Comparison of ENCODE assay signal across 8 mouse cellular contexts in genomic region chr2:118372561-118372900, GRCm38 (mm10). TPM values are rescaled to one million over a fixed set of nuclear protein-coding genes. Genes with fewer than 3 reads are reported as not detected.
A peak's percentile ranks its signal among the peaks of the same experiment; 100 is the strongest.
DNase-seq lines count a peak whose midpoint lies in the region; ATAC-seq and TF ChIP-seq lines count a peak whose summit lies in the region.

No protein-coding gene starts in this region.

- WGBS in heart, embryonic 10.5 days = 12% methylated on average over 11 of the region's 11 CpGs
- 7% methylated on average over 11 of the region's 11 CpGs for WGBS in forebrain, embryonic 16.5 days
- WGBS in liver, embryonic 16.5 days (ENCODE audit: insufficient replicate concordance) = 10% methylated on average over 11 of the region's 11 CpGs

- no peak for ATAC-seq in forebrain, embryonic 16.5 days
- no peak for ATAC-seq in liver, embryonic 16.5 days (ENCODE audit: low read depth)

- no peak overlapping the region for H3K27ac ChIP-seq in heart, embryonic 10.5 days
- H3K27ac ChIP-seq in forebrain, embryonic 16.5 days (ENCODE audit: low read length) = no peak overlapping the region
- H3K27ac ChIP-seq in liver, embryonic 16.5 days (ENCODE audit: low read length) = no peak overlapping the region

- no peak for TF ChIP-seq CTCF in E14TG2a.4 (conservative IDR thresholded peaks at IDR 0.05; ENCODE audit: low read length)

- peak overlapping the region; percentile 68 for H3K4me3 ChIP-seq in heart, embryonic 10.5 days
- H3K4me3 ChIP-seq in E14TG2a.4 (replicated peaks; ENCODE audit: low read length) = peak overlapping the region; percentile 76
- peak overlapping the region; percentile 55 for H3K4me3 ChIP-seq in forebrain, embryonic 16.5 days (replicated peaks; ENCODE audit: low read length)
- H3K4me3 ChIP-seq in liver, embryonic 16.5 days (ENCODE audit: low read depth, low read length) = peak overlapping the region; percentile 55

- peaks cover 55% of the 10 kb centered on the region for H3K27me3 ChIP-seq in heart, embryonic 10.5 days (ENCODE audit: insufficient read depth, poor library complexity, severe bottlenecking)
- H3K27me3 ChIP-seq in E14TG2a.4 (ENCODE audit: insufficient read depth, low read length) = peaks cover 66% of the 10 kb centered on the region
- H3K27me3 ChIP-seq in forebrain, embryonic 16.5 days (replicated peaks; ENCODE audit: control insufficient read depth, insufficient read depth, low read length) = 0 out of 2 replicates have a peak, but pooled peaks cover 7% of the 10 kb centered on the region
- peaks cover 29% of the 10 kb centered on the region for H3K27me3 ChIP-seq in liver, embryonic 16.5 days (ENCODE audit: control insufficient read depth, insufficient read depth, low read depth, low read length)

- peak overlapping the region; percentile 71 for H3K9ac ChIP-seq in forebrain, embryonic 16.5 days (replicated peaks; ENCODE audit: low read depth, low read length)
- H3K9ac ChIP-seq in liver, embryonic 16.5 days (ENCODE audit: low read depth, low read length) = 0 out of 2 replicates have a peak overlapping the region, but pooled peaks have one; percentile 5

- no peaks in the 10 kb centered on the region for H3K9me3 ChIP-seq in heart, embryonic 10.5 days
- H3K9me3 ChIP-seq in E14TG2a.4 (ENCODE audit: low read length) = no peaks in the 10 kb centered on the region
- no peaks in the 10 kb centered on the region for H3K9me3 ChIP-seq in forebrain, embryonic 16.5 days (ENCODE audit: control insufficient read depth, low read length)
- H3K9me3 ChIP-seq in liver, embryonic 16.5 days (replicated peaks; ENCODE audit: control insufficient read depth, low read length) = no peaks in the 10 kb centered on the region

- peak overlapping the region; percentile 94 for H3K4me2 ChIP-seq in forebrain, embryonic 16.5 days (ENCODE audit: low read length)
- H3K4me2 ChIP-seq in liver, embryonic 16.5 days (ENCODE audit: low read depth, low read length) = peak overlapping the region; percentile 78

- H3K4me1 ChIP-seq in heart, embryonic 10.5 days = peaks cover 17% of the 10 kb centered on the region
- H3K4me1 ChIP-seq in E14TG2a.4 (replicated peaks; ENCODE audit: low read depth, low read length) = peaks cover 4% of the 10 kb centered on the region
- peaks cover 9% of the 10 kb centered on the region for H3K4me1 ChIP-seq in forebrain, embryonic 16.5 days (replicated peaks; ENCODE audit: control insufficient read depth, insufficient read depth, low read length)
- peaks cover 9% of the 10 kb centered on the region for H3K4me1 ChIP-seq in liver, embryonic 16.5 days (ENCODE audit: control insufficient read depth, low read depth, low read length)

- no peaks in the 10 kb centered on the region for H3K36me3 ChIP-seq in heart, embryonic 10.5 days
- H3K36me3 ChIP-seq in E14TG2a.4 (ENCODE audit: insufficient read depth, low read length) = no peaks in the 10 kb centered on the region
- H3K36me3 ChIP-seq in forebrain, embryonic 16.5 days (ENCODE audit: control insufficient read depth, insufficient read depth) = no peaks in the 10 kb centered on the region
- no peaks in the 10 kb centered on the region for H3K36me3 ChIP-seq in liver, embryonic 16.5 days (ENCODE audit: control insufficient read depth, insufficient read depth)

- DNase-seq in heart, embryonic 10.5 days (ENCODE audit: low spot score) = no peak
- DNase-seq in heart, adult 11 months = no peak
- no peak for DNase-seq in adrenal gland, adult 2 months
- no peak for DNase-seq in cerebellum, adult 18-20 months
- DNase-seq in adrenal gland, postnatal 36 days = no peak

RNA-seq across cellular contexts. Expression of gene Gpr176, which starts 0.7 kb away (rescaled TPM):
- polyA plus RNA-seq in heart, embryonic 10.5 days (2016; fragmentation: Nextera tagmentation; extraction: Ambion mirVana) = 0.39 TPM in 1 of 2 replicates, not detected in the other
- polyA plus RNA-seq in forebrain, embryonic 16.5 days (2015; fragmentation: Nextera tagmentation; extraction: Ambion mirVana) = 5.4 and 6.2 TPM in 2 replicates
- 0.09 and 0.11 TPM in 2 replicates for polyA plus RNA-seq in liver, embryonic 16.5 days (2015; fragmentation: Nextera tagmentation; extraction: Ambion mirVana)
- 1 to 10 TPM; 3.2 to 3.3 TPM for total RNA-seq in adrenal gland, adult 2 months (2021)
- 1.0 and 1.5 TPM in 2 replicates for polyA plus RNA-seq in adrenal gland, adult 2 months (2012; rRNA removed)
- total RNA-seq in adrenal gland, postnatal 36 days (2021) = 1 to 10 TPM; 2.5 TPM

RNA-seq across cellular contexts. Expression of gene Eif2ak4, which starts 15.9 kb away (rescaled TPM):
- polyA plus RNA-seq in heart, embryonic 10.5 days (2016; fragmentation: Nextera tagmentation; extraction: Ambion mirVana) = 9.5 and 10.0 TPM in 2 replicates
- 9.3 and 9.8 TPM in 2 replicates for polyA plus RNA-seq in forebrain, embryonic 16.5 days (2015; fragmentation: Nextera tagmentation; extraction: Ambion mirVana)
- 4.6 and 5.1 TPM in 2 replicates for polyA plus RNA-seq in liver, embryonic 16.5 days (2015; fragmentation: Nextera tagmentation; extraction: Ambion mirVana)
- 10 to 100 TPM; 15.1 to 17.0 TPM for total RNA-seq in adrenal gland, adult 2 months (2021)
- 11.2 and 11.9 TPM in 2 replicates for polyA plus RNA-seq in adrenal gland, adult 2 months (2012; rRNA removed)
- total RNA-seq in adrenal gland, postnatal 36 days (2021) = 10 to 100 TPM; 17.7 to 18.0 TPM
